Mouse (Mus musculus) midbrain, embryonic 11.5 days (tissue): ENCODE data around the gene Clybl. TPM values are rescaled to one million over a fixed set of nuclear protein-coding genes. Genes with fewer than 3 reads are reported as not detected.

Experiments
- ATAC-seq: fragments of 200-750 bp; cut with Nextera tagmentation; 2 replicates; pipeline ENCODE4 v1.8.0; 2017; ENCODE audit warnings: moderate TSS enrichment, moderate library complexity; ENCODE audit not compliant: low FRiP score
- DNase-seq: peaks from one replicate; pipeline ENCODE4 v3.0.0; 2015; ENCODE audit warnings: low spot score; ENCODE audit errors: missing footprints
- H3K27ac ChIP-seq: fragments of 300-500 bp; sonication (generic); 2 replicates; pipeline ENCODE4 v1.5.1; 2014; ENCODE audit warnings: low read depth, low read length
- H3K27me3 ChIP-seq: fragments of 300-500 bp; sonication (generic); 2 replicates; pipeline ENCODE4 v1.6.1; 2014; ENCODE audit warnings: mild to moderate bottlenecking, low read length, moderate library complexity, mixed read lengths; ENCODE audit not compliant: control insufficient read depth, insufficient read depth
- H3K36me3 ChIP-seq: fragments of 300-500 bp; sonication (generic); 2 replicates; pipeline ENCODE4 v1.6.1; 2014; ENCODE audit warnings: mild to moderate bottlenecking, low read length, moderate library complexity, mixed read lengths; ENCODE audit not compliant: control insufficient read depth, insufficient read depth
- H3K4me1 ChIP-seq: fragments of 300-500 bp; sonication (generic); 2 replicates; pipeline ENCODE4 v1.6.1; 2014; ENCODE audit warnings: low read length; ENCODE audit not compliant: control insufficient read depth, insufficient read depth
- H3K4me2 ChIP-seq: fragments of 300-500 bp; sonication (generic); 2 replicates; pipeline ENCODE4 v1.6.1; 2014; ENCODE audit warnings: mild to moderate bottlenecking, moderate library complexity
- H3K4me3 ChIP-seq: fragments of 300-500 bp; sonication (generic); 2 replicates; pipeline ENCODE4 v1.5.1; 2014; ENCODE audit warnings: low read depth, low read length
- H3K9ac ChIP-seq: fragments of 300-500 bp; sonication (generic); 2 replicates; pipeline ENCODE4 v1.6.1; 2014; ENCODE audit warnings: low read length
- H3K9me3 ChIP-seq: fragments of 300-500 bp; sonication (generic); 2 replicates; pipeline ENCODE4 v1.6.1; 2016; ENCODE audit warnings: low read length; ENCODE audit not compliant: control insufficient read depth
- WGBS: fragments of 180-500 bp; shearing (Covaris S2); extraction: QIAGEN DNeasy Blood & Tissue Kit; methylation state at CpG from one replicate; pipeline ENCODE4 v1.1.7; 2014; 5-methylcytosine and 5-hydroxymethylcytosine counted together
- polyA plus RNA-seq: library from polyadenylated mRNA; unstranded; fragments of >200 nt; fragmentation: Nextera tagmentation; extraction: Ambion mirVana; gene quantifications from 2 replicates; pipeline ENCODE4 v1.2.1, GENCODE M21; 2014

The Clybl gene
- polyA plus RNA-seq, 1 experiment from 2014 or later: 31.5 TPM

DNA sequence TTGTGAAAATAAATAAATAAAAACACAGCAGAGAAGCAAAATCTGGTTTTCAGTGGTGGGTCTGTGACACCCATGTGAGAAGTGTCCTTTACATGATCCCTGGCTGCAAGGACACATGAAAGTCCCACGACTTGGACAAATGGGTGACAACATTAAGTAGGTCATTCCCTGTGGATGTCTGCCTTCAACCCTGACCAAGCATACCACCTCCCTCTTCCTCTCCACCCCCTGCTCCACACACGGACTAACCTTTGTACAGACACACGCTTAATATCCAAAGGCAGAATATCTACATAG lies 203.7 kb downstream of the Clybl start:
- WGBS: 76% methylated on average over 3 of the region's 3 CpGs

DNA sequence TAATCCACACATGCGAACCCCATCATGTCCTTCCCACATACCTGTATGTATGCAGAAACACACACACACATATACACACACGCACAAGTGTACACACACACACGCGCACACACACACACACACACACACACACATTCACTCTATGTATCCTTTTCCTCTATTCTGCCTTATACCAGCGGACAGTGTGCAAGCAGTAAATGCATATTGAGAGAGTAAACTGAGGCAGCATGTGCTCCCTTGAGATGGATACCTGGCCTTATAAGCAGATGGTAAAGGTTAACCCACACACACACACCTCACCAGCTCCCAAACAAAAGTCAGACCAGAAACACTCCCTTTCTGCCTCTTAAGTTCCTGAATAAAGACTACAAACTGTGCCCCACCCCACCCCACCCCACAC lies 204.3 kb downstream of the Clybl start:
- Histone ChIP-seq H3K4me2 (no peak overlapping the region), H3K9ac (no peak overlapping the region), H3K4me1 (peaks cover 10% of the 10 kb centered on the region; the same call in 1 of the 2 replicates), H3K36me3 (no peaks in the 10 kb centered on the region), H3K27ac (no peak overlapping the region), H3K27me3 (peaks cover 37% of the 10 kb centered on the region), H3K9me3 (no peaks in the 10 kb centered on the region), H3K4me3 (no peak overlapping the region)
- 94% methylated on average over 5 of the region's 5 CpGs for WGBS
- no peak for ATAC-seq
- DNase-seq: no peak

More for the DNA sequence above, 203.7 kb downstream of the Clybl start:
- H3K36me3 ChIP-seq: no peaks in the 10 kb centered on the region
- H3K4me3 ChIP-seq: no peak overlapping the region
- no peaks in the 10 kb centered on the region for H3K9me3 ChIP-seq
- no peak overlapping the region for H3K4me2 ChIP-seq
- H3K4me1 ChIP-seq: peaks cover 10% of the 10 kb centered on the region; the same call in 1 of the 2 replicates
- H3K27me3 ChIP-seq: peaks cover 36% of the 10 kb centered on the region
- no peak overlapping the region for H3K9ac ChIP-seq
- DNase-seq: no peak
- no peak for ATAC-seq
- H3K27ac ChIP-seq: no peak overlapping the region

DNA sequence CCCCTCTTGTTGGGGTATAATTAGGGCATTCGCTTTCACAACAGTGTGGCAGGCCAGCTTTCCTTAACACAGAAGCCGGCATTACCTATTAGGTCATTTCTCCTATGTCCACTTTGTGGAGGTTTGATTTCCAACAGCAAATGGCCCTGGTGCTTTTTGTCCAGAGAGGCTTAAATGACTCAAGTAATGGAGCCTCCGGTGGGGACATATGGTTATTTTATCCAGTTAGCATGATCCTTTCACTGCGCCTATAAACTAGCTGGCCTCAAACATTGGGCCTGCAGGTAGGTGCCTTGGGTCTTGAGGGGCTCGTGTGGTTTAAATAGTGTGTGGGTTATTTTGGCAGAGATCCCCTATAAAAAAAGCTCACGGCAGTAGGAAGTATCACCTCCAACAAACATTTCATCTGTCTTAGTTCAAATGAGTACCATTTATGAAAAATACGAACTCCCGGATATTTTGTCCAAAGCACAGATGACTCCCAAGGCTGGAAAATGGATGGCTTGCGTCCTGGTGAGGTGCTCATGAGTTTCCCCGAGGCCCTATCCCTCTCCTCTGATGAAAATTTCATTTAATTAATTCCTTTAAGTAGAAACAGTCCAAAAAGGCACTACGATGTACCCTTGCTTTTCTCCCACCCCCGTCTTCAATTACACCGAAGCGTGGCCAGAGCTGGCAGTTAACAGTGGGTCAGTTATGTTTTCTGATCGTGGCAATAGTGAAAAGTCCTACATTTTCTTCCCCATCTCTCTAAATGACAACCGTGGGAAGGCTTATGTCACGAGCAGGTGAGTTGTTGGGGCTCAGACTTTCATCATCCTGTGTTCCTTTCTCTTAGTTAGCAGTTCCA lies 205.0 kb downstream of the Clybl start:
- Histone ChIP-seq H3K4me1 (peaks cover 10% of the 10 kb centered on the region; the same call in 1 of the 2 replicates), H3K27me3 (peaks cover 38% of the 10 kb centered on the region), H3K4me3 (no peak overlapping the region), H3K36me3 (no peaks in the 10 kb centered on the region), H3K27ac (no peak overlapping the region), H3K4me2 (no peak overlapping the region), H3K9me3 (no peaks in the 10 kb centered on the region), H3K9ac (no peak overlapping the region)
- 91% methylated on average over 17 of the region's 17 CpGs for WGBS
- no peak for DNase-seq
- ATAC-seq: no peak

DNA sequence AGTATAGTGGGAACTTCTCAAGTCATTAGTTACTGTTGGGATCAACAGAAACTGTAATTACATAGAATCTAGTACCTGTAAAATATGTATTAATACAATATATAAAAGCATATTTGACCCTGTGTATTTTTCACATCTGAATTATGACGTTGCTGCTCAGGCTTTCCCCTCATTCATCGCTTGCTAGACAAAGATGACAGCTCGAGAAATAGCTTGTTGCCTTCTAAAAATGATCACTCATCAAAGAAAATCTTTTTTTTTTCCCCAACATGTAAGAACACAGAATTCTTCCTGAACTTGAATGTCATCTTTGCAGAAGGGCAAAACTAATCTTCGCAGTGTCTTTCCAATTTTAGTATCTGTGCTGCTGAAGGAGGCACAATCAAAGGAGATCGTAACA lies 206.3 kb downstream of the Clybl start:
- no peak overlapping the region for H3K27ac ChIP-seq
- H3K9ac ChIP-seq: no peak overlapping the region
- DNase-seq (no peak), ATAC-seq (no peak)
- no peaks in the 10 kb centered on the region for H3K9me3 ChIP-seq
- no peak overlapping the region for H3K4me3 ChIP-seq
- H3K4me1 ChIP-seq: peaks cover 4% of the 10 kb centered on the region; the same call in 1 of the 2 replicates
- H3K27me3 ChIP-seq: peaks cover 45% of the 10 kb centered on the region
- H3K36me3 ChIP-seq: no peaks in the 10 kb centered on the region
- 91% methylated on average over 5 of the region's 5 CpGs for WGBS
- no peak overlapping the region for H3K4me2 ChIP-seq

GRCm38 (mm10) chr14:122388431-122389031 lies 207.0 kb downstream of the Clybl start:
- H3K4me2 ChIP-seq: no peak overlapping the region

GRCm38 (mm10) chr14:122389684-122390370 lies 208.3 kb downstream of the Clybl start:
- Histone ChIP-seq H3K4me2 (no peak overlapping the region), H3K27me3 (peaks cover 42% of the 10 kb centered on the region)

More at GRCm38 (mm10) chr14:122388431-122389031, 207.0 kb downstream of the Clybl start:
- no peaks in the 10 kb centered on the region for H3K36me3 ChIP-seq
- no peak for DNase-seq
- peaks cover 45% of the 10 kb centered on the region for H3K27me3 ChIP-seq
- no peak overlapping the region for H3K4me3 ChIP-seq
- WGBS: 67% methylated on average over 19 of the region's 19 CpGs
- no peaks in the 10 kb centered on the region for H3K9me3 ChIP-seq
- ATAC-seq: no peak
- no peak overlapping the region for H3K27ac ChIP-seq
- peaks cover 4% of the 10 kb centered on the region; the same call in 1 of the 2 replicates for H3K4me1 ChIP-seq
- no peak overlapping the region for H3K9ac ChIP-seq

GRCm38 (mm10) chr14:122390935-122391334 lies 209.4 kb downstream of the Clybl start:
- DNase-seq: no peak
- H3K36me3 ChIP-seq: no peaks in the 10 kb centered on the region
- no peak overlapping the region for H3K9ac ChIP-seq
- ATAC-seq: no peak
- peaks cover 4% of the 10 kb centered on the region; the same call in 1 of the 2 replicates for H3K4me1 ChIP-seq
- H3K4me2 ChIP-seq: no peak overlapping the region
- WGBS: 60% methylated on average over 4 of the region's 4 CpGs
- H3K9me3 ChIP-seq: no peaks in the 10 kb centered on the region
- H3K27me3 ChIP-seq: peaks cover 39% of the 10 kb centered on the region
- H3K4me3 ChIP-seq: no peak overlapping the region
- H3K27ac ChIP-seq: no peak overlapping the region

More at GRCm38 (mm10) chr14:122389684-122390370, 208.3 kb downstream of the Clybl start:
- H3K4me1 ChIP-seq: peaks cover 4% of the 10 kb centered on the region; the same call in 1 of the 2 replicates
- 85% methylated on average over 13 of the region's 13 CpGs for WGBS
- no peaks in the 10 kb centered on the region for H3K9me3 ChIP-seq
- DNase-seq (no peak), ATAC-seq (no peak)
- no peak overlapping the region for H3K27ac ChIP-seq
- no peaks in the 10 kb centered on the region for H3K36me3 ChIP-seq
- no peak overlapping the region for H3K9ac ChIP-seq
- H3K4me3 ChIP-seq: no peak overlapping the region

DNA sequence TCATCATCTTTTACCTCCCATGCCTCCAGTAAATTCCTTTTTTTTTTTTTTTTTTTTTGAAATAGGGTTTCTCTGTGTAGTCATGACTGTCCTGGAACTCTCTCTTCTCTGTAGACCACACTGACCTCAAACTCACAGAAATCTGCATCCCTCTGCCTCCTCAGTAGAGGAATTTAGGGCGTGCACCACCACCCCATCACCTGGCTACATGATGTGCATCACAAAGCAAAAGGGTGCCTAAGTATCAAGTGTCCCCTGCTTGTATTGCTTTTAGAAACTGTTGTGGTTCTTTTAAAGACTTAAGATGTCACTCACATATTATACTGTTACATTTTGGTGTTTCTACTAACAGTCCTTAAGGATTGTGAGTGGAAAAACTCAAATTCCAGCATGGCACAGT lies 211.6 kb downstream of the Clybl start:
- H3K36me3 ChIP-seq: no peaks in the 10 kb centered on the region
- no peaks in the 10 kb centered on the region for H3K9me3 ChIP-seq
- DNase-seq (no peak), ATAC-seq (no peak)
- H3K4me2 ChIP-seq: no peak overlapping the region
- H3K4me3 ChIP-seq: no peak overlapping the region
- H3K27ac ChIP-seq: no peak overlapping the region
- no peak overlapping the region for H3K9ac ChIP-seq
- WGBS: 81% methylated on average over 1 of the region's 1 CpGs
- H3K4me1 ChIP-seq: peaks cover 4% of the 10 kb centered on the region; the same call in 1 of the 2 replicates
- peaks cover 31% of the 10 kb centered on the region for H3K27me3 ChIP-seq

GRCm38 (mm10) chr14:122398676-122399075 lies 217.2 kb downstream of the Clybl start:
- no peak for ATAC-seq
- Histone ChIP-seq H3K4me2 (no peak overlapping the region), H3K4me1 (peaks cover 16% of the 10 kb centered on the region), H3K36me3 (no peaks in the 10 kb centered on the region), H3K4me3 (no peak overlapping the region), H3K27me3 (peaks cover 27% of the 10 kb centered on the region), H3K9ac (no peak overlapping the region), H3K9me3 (no peaks in the 10 kb centered on the region), H3K27ac (no peak overlapping the region)
- DNase-seq: no peak
- 56% methylated on average over 4 of the region's 4 CpGs for WGBS
